Mouse (Mus musculus) B cell, adult 2 months (primary cell): ENCODE results near the gene Elovl2.
"Not testable (repeated sequence)": the region's sequence is repeated elsewhere in the genome, so short reads cannot be mapped to it uniquely, and the experiment has no call there.

Experiments
- DNase-seq, 2 experiments: peaks; one replicate each; pipeline ENCODE4 v3.0.0; 2022

Gene Elovl2

DNA sequence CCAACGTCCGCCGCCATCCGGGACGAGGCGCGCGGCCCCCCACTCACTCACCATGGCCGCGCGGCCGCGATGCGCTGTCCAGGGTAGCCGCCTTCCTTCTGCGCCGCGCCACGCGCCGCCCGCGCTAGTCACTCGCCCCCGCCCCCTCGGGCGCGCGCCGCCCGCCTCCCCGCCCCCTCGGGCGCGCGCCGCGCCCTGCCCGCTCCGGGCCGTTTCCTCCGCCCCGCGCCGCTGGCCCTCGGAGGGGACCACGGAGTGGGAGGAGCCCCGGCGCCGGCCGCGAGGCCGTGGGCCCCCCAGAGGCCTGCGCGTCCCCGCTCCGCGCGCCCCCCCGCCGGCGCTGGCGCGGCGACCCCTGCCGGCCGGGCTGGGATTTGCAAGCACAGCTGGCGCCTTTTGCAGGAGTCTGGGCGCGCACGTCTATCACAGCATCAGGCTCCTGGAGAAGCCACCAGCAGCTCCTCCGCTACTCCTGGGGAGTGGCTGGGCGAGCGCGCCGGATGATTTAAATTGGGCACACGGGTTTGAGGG lies at the start of gene Elovl2:
TSS of gene Elovl2 (minus strand) at position 102 of the 531 bp plus-strand sequence.
- peak; percentile 67 to 75 for DNase-seq

DNA sequence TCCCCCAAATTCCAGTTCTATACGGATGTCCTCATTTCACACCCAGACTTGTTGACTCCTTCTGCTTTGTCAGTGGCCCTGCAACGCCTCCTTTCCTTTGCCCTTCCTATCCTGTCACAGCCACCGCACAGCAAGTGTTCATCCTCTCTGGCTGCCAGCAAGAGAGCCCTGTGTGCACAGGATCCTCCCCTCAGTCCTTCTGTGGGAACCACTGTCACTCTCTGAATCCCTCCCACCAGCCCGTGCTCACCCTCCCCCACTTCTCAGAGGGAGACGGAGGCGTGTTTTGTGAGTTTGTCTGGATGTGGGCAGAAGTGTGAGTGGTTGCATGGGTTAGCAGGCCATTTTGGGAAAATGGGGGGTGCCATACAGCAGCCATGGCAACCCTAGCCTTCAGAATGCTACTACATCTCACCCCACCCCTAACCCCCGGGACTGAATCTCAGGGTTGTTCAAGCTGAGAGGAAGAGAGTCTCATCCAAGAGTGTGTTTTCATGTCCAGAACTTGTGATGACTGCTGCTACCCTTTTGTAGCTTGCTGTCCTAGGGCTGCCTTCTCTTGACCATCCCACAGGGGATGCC lies 47.7 kb upstream of the Elovl2 start:
- DNase-seq: no peak

DNA sequence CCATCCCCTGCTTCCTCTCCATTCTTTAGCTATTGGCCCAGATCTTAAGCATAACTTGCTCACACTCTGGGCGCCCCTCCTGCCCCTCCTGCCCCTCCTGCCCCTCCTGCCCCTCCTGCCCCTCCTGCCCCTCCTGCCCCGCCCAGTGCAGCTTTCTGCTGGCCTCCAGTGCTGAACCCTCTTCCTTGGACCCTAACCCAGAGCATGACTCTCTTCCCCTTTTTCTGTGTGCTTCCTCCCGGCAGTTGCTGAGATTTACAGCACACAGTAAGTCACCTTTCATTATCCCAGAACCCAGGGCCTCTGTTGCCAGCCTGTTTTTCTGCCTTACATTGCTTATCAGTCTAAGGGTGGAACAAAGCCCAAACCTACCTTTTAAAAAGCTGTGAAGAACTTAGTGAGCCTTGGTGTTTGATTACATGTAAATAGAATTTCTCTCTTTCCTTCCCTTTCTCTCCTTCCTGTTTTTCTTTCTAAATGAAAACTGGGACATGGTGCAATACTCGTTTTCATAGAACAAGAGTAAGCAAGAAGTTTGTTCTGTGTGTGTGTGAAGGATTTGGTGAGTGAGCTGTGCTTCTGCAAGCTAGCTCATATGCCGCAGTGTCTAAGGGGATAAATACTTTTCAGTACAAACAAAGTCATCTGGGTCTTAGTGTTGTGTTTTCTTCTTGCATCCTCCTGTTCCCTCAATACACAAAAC lies 43.2 kb upstream of the Elovl2 start:
- DNase-seq: no peak

DNA sequence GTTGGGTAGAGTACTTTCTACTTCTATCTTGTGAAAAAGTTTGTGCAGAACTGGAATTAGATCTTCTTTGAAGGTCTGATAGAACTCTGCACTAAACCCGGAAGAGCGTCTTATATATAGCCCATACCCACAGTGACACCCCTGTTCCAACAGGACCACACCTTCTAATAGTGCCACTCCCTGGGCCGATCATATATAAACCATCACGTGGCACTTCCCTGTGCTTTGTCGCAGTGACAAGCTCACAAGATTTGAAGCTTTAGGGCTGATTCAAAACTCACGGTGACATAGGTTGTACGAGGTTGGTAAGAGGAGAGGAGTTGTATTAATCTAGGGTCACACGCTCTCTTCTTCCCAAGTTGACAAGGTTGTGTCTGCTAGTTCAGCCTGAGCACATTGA lies 41.4 kb upstream of the Elovl2 start:
- not testable (repeated sequence) for DNase-seq

DNA sequence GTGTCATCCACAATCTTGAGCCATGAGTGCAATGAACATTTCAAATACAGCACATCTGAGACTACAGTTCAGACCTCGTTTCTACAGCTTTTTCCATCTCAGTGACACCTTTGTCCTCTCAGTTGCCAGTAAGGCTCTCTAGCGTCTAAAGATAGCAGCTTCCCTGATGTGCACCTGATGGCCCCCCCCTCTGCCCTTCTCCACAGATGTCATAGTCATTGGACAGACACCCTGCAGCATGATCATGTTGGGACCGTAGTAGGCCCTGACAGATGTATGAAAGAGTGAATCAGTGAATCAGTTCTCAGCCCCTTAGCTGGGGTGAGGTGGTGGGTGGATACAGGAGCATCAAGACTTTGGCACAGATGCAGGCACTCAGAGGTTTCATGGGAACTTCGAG lies 37.6 kb upstream of the Elovl2 start:
- DNase-seq: no peak

DNA sequence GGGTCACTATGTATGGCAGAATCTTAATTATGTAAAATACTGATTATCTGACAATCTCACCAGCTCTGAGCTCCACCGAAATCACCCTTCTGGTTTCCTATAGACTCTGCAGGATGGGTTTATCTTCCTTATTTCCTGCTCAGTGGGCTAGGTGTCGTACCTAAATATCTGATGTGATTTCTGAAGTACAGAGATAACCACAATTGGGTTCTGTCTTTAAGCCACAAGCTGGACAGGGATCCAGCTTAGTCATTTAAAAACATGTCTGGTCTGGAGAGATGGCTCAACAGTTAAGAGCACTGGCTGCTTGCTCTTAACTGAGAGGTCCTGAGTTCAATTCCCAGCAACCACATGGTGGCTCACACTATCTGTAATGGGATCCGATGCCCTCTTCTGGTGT lies 36.8 kb upstream of the Elovl2 start:
- DNase-seq: no peak

DNA sequence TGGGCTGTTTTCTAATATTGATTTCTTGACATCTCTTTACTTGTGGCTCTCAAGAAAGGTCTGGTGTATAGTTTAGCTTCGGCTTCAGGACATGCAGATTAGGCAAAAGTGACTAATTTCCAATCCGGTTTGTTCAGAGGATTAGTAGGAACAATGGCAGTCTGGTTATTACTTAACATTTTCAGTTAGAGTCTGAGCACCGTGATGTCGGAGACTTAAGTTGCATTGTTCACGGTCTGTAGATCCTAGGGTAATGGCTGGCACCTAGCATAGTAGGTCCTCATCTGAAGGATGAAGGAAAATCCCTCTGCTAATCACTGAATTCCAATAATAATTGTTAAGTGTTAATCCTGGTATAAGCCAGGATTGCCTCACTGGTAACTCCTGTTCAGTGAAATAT lies 35.9 kb upstream of the Elovl2 start:
- no peak for DNase-seq

DNA sequence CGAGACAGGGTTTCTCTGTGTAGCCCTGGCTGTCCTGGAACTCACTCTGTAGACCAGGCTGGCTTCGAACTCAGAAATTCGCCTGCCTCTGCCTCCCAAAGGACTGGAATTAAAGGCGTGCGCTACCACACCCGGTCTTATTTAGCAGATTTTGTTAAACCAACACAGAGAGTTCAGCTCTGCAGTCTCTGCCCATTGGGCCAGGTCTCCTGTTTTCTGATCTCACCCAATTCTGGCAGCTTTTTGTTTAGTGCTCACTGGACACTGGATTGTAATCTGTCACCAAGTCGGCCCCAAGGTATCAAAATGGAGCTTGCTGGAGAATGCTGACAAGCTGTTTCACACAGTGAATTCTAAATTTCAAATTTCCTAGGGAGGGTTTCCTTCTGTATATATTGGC lies 32.5 kb upstream of the Elovl2 start:
- DNase-seq: no peak

DNA sequence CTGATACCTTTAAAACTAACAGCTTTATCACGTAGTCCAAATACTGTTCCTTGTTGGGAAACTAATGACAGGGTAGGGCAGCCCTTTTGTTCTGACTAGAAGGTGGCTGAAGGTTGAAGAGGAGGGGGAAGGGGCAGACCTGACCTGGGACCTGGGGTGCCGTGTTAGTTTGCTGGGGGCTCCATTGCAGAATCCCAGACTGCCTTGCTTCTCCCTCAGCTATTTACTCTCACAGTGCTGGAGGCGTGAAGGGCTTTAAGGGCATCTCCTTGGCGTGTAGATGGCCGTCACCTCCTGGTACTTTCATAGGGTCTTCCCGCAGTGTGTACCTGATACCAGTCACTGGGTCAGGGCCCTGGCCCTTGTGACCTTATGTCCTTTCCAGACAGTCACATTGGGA lies 31.9 kb upstream of the Elovl2 start:
- DNase-seq: no peak

DNA sequence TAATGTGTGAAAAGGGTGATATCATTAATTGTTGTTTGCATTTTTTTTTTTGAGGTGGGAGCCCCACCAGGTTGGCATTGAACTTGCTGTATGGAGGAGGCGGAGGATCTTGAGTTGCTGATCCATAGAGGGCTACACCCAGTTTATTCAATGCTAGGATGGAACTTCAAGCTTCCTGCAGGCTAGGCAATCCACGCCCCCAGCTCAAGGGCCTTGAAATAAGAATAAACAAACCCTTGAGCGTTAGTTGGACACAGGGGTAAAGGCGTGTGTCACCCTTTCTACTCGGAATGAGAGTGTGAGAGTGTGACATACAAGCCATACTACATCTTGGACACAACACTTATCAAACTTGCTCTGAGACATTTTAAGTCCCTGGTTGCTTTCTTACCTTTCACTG lies 31.5 kb upstream of the Elovl2 start:
- no peak for DNase-seq

DNA sequence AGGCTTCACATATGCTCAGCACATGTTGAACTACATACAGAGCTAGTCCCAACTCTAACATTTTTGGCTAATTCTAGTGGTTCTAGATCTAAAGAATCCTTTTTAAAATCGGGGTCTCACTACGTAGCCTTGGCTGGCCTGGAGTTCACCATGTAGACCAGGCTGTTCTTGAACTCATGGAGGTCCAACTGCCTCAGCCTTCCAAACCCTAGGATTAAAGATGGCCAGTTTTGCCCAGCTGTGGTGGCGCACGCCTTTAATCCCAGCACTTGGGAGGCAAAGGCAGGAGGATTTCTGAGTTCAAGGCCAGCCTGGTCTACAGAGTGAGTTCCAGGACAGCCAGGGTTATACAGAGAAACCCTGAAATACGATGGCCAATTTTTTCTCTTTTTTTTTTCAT lies 31.0 kb upstream of the Elovl2 start:
- not testable (repeated sequence) for DNase-seq

DNA sequence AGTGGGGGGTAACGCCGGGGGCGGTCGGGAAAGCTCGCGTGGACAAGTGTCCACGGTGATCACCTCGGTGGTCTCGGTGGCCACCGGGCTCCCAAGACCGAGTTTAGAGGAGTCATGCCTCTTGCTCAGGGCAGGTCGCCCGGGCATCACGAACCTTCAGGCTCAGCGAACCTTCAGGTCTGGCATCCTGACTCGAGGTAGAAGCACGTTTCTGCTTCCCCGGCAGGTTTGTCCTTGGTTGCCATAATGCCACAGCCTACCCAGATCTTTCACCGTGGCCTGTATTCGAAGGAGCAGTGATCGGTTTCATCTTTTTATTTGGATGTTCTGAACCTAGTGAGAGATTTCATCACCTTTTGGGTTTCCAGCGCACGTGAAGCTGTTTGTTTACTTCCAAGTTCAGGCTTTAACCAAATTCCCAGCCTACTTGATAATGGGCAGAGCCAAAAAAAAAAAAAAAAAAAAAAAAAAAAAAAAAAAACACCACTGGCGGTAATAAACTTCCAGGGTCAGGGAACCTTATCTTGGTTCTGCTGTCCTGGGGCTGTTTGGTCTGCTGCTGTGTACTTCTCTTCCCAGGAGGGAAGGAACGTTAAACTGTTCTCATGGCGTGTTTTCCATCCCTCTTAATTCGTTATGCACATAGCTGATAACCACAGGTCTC lies 30.2 kb upstream of the Elovl2 start:
- DNase-seq: peak in 1 of 2 experiments; percentile 49

DNA sequence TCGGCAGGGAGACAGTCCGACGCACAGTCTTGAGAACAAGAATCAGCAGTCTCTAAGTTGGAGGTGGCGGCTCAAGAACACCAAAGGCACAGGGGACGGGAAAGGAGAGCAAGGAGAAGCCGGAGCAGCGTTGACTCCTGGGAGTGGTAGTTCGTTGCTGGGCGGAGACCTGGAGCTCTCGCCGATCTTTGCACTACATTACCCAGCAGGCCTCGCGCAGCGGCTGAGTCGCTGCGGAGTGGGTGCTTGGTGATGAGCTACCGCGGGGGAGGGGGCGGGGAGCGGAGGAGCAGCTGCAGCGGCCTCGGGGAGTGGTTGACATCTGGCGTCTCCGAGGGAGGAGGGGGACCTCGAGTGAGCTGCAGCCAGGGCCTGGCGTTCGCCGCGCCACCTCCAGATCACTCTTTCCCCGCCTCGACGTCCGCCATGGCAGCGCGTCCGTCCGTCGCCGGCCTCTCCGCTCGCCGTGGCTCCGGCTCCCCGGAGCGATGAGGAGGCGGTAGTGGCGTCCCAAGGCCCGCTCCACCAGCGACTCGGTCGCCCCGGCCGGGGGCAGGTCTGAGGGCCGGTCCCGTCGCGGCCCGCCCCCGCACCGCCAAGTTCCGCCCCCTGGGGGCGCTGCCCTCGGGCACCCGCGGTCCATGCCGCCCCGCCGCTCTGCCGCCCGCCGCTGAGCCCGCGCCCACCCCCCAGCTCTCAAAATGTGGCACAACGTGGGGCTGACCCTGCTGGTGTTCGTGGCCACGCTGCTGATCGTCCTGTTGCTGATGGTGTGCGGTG lies 29.5 kb upstream of the Elovl2 start, which contains the start of gene Smim13:
TSS of gene Smim13 (plus strand) at position 307 of the 780 bp plus-strand sequence.
- DNase-seq: peak; percentile 89 to 91

DNA sequence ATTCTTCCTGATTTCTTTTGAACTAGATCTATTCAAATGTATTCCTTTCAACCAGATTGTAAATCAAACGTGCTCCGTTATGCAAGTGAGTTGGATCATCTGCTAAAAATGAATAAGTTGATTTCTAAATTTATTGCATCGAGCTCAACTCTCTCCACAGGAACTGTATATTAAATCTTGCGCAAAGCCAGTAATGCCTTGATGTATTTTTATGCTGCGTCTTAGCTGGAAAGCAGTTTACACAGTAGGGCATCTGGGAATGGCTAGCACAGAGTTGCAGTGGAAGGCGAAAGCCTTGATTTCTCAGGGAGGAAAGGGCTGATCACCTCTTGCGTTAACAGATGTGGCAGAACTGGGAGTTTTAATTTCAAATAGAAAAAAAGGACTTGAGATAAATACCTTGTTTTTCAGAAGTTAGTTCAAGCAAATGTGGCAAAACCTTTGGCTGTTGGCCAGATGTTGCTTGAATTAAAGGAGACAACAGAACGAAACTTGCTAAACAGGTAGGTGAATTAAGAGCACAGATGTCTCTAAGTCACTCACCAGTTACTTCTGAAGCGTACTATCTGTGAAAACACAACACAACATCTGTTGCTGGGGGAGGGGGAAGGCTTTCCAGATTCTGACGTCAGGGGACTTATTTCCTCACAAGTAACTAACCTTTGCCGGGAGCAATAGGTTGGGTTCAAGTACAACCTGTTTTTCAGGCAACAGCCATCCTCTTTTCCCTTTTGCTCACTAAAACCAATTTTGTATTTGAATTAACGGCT lies 28.7 kb upstream of the Elovl2 start:
- DNase-seq: peak in 1 of 2 experiments; percentile 52

DNA sequence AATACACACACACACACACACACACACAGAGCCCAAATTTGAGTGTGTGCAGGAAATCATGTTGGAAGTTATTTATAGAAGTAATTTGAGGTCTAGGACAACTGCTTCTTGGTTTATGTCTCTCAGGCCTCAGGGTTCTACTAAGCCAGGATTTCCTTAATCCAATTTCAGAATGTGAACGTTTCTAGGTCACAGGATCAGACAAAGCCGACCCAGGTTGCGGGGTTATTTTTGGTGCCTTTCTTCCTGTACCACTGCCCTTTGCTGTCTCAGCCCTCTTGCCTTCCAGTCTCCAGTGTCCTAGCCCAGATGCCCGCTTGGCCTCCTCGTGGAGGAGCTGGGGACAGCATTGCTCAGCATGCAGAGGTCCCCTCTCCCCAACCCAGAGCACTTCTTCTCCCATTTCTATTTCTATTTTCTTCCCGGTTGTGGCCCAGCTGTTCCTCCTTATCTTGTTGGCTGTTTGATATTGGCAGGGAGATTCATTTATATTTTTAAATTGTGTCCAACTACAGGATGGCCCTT lies 24.2 kb upstream of the Elovl2 start:
- DNase-seq: no peak

DNA sequence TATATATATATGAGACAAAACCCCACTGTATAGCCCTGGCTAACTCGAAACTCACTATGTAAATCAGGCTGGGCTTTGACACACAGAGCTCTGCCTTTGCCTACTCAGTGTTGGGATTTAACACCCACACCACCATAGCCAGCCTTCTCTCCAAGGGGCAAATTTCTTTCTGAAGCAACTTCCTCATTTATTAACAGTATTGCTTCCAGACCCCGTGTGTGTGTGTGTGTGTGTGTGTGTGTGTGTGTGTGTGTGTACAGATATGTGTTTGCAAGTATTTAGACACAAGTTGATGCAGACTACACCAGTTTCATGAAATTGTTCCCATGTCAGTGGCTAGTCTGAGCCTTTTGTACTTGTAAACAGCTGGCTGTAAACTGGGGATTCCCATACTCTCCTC lies 21.4 kb upstream of the Elovl2 start:
- peak in 1 of 2 experiments; percentile 18 for DNase-seq

DNA sequence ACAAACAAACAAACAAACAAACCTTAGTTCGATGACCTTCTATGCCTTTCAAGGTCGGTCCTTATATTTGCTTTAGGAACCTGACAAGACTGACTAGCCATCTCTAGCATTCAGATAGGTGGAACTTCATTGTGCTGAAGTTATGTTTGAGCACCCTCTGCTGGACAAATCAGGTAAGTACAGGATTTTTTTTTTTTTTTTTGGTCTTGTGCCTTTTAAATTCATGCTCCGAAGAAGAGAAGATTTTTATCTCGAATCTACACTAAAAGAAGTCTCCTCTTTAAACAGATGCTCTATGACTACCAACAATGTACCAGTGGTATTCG lies 18.6 kb upstream of the Elovl2 start:
- peak; percentile 26 to 30 for DNase-seq

DNA sequence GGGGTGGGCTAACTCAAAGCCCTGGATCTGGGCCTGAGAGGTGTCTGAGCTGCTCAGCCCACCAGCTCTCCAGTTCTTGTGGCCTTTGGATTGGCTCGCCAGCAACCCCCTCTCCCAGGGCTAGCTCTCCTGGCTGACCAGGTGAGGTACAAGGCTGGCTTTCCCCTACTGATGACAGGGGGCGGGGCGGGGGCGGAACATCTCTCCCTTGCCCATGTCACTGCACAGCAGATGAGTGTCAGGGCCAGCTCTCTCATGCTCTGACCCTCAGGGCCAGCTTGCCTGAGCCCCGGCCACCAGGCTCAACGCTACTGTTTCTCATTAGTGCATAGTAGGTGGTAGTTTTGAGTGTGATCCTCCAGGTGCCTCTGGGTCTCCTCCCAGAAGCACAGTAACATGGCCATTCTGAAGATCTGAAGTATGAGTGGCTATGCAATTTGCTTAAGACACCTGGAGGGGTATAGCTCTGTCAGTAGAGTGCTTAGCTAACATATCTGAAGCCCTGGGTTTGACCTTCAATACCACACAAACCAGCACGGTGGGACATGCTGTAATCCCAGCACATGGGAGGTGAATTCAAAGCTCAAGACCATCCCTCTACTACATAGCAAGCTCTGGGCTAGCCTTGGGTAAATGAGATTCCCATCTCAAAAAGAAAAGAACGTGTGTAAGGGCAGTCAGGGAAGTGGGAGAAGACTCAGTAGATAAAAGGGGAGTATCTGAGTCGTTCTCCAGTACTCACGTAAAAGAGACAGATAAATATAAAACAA lies 18.0 kb upstream of the Elovl2 start:
- no peak for DNase-seq

DNA sequence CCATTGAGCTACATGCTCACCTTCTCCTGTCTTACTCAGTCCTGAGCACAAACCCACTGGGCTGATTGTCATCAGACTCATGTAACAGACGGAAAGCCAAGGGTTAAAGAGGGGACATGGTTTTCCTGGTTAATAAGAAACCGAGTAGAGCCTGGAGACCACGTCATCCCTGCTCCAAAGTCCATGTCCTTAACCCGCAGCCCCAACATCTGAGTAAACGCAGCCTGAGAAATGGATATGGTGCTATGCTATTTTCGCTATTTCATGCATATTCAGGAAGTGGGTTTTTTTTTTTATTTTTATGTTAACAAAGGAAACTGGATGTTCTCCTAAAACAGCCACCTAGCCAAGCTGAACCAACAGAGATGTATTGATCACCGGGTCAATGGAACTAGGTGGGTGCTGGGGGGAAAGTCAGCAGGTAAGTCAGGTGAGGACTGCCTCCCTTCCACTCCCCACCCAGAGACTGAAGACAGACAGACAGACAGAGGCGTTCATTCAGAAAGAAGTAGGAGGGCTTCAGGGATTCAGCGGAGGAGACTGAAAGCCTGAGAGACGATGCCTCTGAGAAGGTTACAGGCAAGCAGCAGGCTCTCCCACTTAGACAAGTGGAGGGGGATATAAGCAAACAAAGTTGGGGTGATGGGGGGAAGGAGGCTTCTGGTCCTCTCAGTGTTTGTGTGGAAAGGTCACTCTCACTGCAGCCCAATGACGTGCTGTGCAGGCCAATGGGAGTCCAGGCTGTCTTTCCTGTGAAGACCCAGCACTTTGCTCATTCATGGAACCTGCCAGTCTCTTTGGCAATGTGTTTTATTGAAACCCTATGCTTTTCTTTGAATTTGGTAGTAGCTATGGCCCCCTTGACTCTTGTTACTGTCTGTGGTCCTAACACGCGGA lies 15.9 kb upstream of the Elovl2 start:
- DNase-seq: no peak

DNA sequence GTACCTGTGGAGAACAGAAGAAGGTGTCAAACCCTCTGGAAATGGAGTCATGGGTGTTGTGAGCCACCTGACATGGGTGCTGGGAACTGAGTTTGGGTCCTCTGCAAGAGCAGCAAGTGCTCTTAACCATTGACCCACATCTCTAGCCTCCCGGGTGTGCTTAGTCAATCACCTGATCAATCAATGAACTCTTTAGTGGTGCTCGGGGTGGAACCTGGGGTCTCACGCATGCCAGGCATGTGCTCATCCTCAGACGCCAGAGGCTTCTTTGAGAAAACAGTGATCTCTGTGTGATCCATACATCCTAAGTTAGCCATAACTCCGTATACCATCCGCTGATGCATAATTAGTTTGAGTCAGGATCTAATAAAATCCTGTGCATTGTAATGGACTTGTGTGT lies 15.0 kb upstream of the Elovl2 start:
- DNase-seq: no peak
